Mouse (Mus musculus) hindbrain, embryonic 15.5 days (tissue): Measurements from ENCODE around the gene Tmprss6. TPM values are rescaled to one million over a fixed set of nuclear protein-coding genes. Genes with fewer than 3 reads are reported as not detected.

Experiments used
- ATAC-seq: fragments of 200-750 bp; cut with Nextera tagmentation; 2 replicates; pipeline ENCODE4 v1.8.0; 2017; ENCODE audit warnings: low read depth, moderate number of reproducible peaks, moderate TSS enrichment; ENCODE audit not compliant: low FRiP score
- H3K27ac ChIP-seq: fragments of 300-500 bp; sonication (generic); replicated peaks from 2 replicates; pipeline ENCODE4 v1.5.1; 2015; ENCODE audit warnings: mild to moderate bottlenecking, inconsistent platforms
- H3K27me3 ChIP-seq: fragments of 300-500 bp; sonication (generic); 2 replicates; pipeline ENCODE4 v1.6.1; 2015; ENCODE audit warnings: control low read depth, inconsistent platforms
- H3K36me3 ChIP-seq: fragments of 300-500 bp; sonication (generic); 2 replicates; pipeline ENCODE4 v1.6.1; 2015; ENCODE audit warnings: control low read depth, inconsistent platforms
- H3K4me1 ChIP-seq: fragments of 300-500 bp; sonication (generic); replicated peaks from 2 replicates; pipeline ENCODE4 v1.6.1; 2015; ENCODE audit warnings: control low read depth, inconsistent platforms
- H3K4me2 ChIP-seq: fragments of 300-500 bp; sonication (generic); 2 replicates; pipeline ENCODE4 v1.6.1; 2015; ENCODE audit warnings: moderate library complexity, mild to moderate bottlenecking, inconsistent platforms
- H3K4me3 ChIP-seq: fragments of 300-500 bp; sonication (generic); 2 replicates; pipeline ENCODE4 v1.5.1; 2015; ENCODE audit warnings: mild to moderate bottlenecking, inconsistent platforms
- H3K9ac ChIP-seq: fragments of 300-500 bp; sonication (generic); 2 replicates; pipeline ENCODE4 v1.6.1; 2015; ENCODE audit warnings: inconsistent platforms
- H3K9me3 ChIP-seq: fragments of 300-500 bp; sonication (generic); 2 replicates; pipeline ENCODE4 v1.6.1; 2016; ENCODE audit warnings: control low read depth, inconsistent platforms
- WGBS: fragments of 180-500 bp; shearing (Covaris S2); methylation state at CpG from one replicate; pipeline ENCODE4 v1.1.7; 2015; 5-methylcytosine and 5-hydroxymethylcytosine counted together
- polyA plus RNA-seq: library from polyadenylated mRNA; unstranded; fragments of >200 nt; fragmentation: Nextera tagmentation; extraction: Ambion mirVana; gene quantifications from 2 replicates; pipeline ENCODE4 v1.2.1, GENCODE M21; 2015

The Tmprss6 gene
- polyA plus RNA-seq, 1 experiment from 2014 or later: 0.47 TPM

DNA sequence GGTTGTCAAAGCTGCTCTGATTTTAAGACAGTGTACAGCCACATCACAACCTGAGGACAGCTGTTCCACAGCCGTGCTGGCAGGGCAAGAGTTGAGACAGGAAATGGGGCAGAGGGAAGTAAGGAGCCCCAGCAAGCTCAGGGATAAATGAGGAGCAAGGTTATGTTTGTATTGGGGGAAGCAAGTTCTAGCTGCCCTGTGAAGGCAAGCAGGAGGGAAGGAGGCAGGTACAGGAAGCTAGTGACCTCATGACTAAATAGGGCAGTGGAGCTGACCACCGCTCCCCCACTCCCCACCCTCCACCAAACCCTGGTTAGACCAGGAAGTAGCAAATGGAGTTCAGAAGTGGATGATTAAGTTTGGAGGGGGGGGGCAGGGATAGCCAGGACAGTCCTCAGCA, 12.6 kb upstream of the Tmprss6 start:
- Histone ChIP-seq H3K9ac (no peak overlapping the region), H3K4me2 (no peak overlapping the region), H3K9me3 (no peaks in the 10 kb centered on the region), H3K36me3 (no peaks in the 10 kb centered on the region), H3K27me3 (no peaks in the 10 kb centered on the region), H3K4me1 (no peaks in the 10 kb centered on the region), H3K4me3 (no peak overlapping the region), H3K27ac (no peak overlapping the region)
- WGBS: 85% methylated on average over 2 of the region's 2 CpGs
- no peak for ATAC-seq

DNA sequence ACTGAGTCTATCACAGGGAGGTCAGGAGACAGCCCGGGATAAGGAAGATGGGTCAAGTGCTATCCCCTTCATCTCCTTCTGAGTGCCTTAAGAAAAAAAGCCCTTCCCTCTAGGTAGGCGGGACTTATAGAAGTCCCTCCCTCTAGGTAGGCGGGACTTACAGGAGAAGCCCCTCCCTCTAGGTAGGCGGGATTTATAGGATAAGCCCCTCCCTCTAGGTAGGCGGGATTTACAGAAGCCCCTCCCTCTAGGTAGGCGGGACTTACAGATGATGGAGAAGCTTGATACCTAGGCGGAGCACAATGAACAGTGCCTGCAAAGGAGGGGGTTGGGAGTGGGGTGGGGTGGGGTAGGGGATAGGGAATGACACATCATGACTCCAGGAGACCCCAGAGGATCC, 11.7 kb upstream of the Tmprss6 start:
- ATAC-seq: no peak
- whole genome bisulfite sequencing: 74% methylated on average over 7 of the region's 7 CpGs

DNA sequence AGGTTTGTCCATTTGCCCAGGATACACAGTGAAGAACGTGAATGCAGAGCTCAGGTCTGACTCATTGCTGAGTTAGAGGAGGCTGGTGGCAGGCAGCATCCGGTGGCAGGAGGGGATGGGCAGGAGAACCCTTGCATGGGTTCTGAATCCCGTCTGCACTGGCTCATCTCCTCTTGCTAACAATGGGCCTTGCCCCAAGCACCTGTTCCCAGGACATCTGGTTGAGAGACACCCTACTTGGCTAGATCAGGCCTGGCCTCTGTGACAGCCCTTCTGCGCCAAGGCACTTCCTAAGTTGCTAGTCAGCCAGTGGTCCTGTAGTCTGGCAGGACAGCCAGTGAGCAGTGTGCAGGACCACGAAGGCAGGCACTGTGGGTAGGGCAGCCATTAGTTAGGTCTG, 11.0 kb upstream of the Tmprss6 start:
- 79% methylated on average over 5 of the region's 5 CpGs for WGBS
- Histone ChIP-seq H3K9ac (no peak overlapping the region), H3K4me1 (no peaks in the 10 kb centered on the region), H3K27ac (no peak overlapping the region), H3K27me3 (no peaks in the 10 kb centered on the region), H3K4me3 (no peak overlapping the region), H3K4me2 (no peak overlapping the region), H3K9me3 (no peaks in the 10 kb centered on the region), H3K36me3 (no peaks in the 10 kb centered on the region)
- no peak for ATAC-seq

More for the DNA sequence above, 11.7 kb upstream of the Tmprss6 start:
- H3K27ac ChIP-seq: no peak overlapping the region
- no peaks in the 10 kb centered on the region for H3K27me3 ChIP-seq
- no peaks in the 10 kb centered on the region for H3K4me1 ChIP-seq
- no peak overlapping the region for H3K9ac ChIP-seq
- no peaks in the 10 kb centered on the region for H3K36me3 ChIP-seq
- no peak overlapping the region for H3K4me3 ChIP-seq
- no peaks in the 10 kb centered on the region for H3K9me3 ChIP-seq
- no peak overlapping the region for H3K4me2 ChIP-seq

DNA sequence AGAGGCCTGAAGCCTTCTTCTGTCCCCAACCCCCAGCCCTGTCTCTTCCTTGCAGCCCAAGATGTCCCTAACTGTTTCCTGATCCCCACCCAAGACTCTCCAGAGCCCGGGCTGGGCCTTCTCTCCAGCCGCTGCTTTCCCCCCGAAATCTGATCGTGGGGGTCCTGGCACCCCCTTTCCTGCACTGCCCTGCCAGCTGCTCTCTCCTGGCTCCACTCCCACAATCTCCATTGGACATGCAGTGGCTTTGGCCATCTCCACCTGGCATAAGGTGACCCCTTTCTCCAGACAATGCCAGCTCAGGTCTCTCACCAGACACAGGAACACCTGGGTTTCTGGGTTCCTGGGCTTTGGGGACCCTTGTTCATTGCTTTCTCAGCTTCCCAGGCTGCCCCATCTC, 9.6 kb upstream of the Tmprss6 start:
- ATAC-seq: no peak
- Histone ChIP-seq H3K27me3 (no peaks in the 10 kb centered on the region), H3K36me3 (no peaks in the 10 kb centered on the region), H3K4me1 (no peaks in the 10 kb centered on the region), H3K9ac (no peak overlapping the region), H3K4me2 (no peak overlapping the region), H3K27ac (no peak overlapping the region), H3K9me3 (no peaks in the 10 kb centered on the region), H3K4me3 (no peak overlapping the region)
- WGBS: 91% methylated on average over 4 of the region's 4 CpGs

DNA sequence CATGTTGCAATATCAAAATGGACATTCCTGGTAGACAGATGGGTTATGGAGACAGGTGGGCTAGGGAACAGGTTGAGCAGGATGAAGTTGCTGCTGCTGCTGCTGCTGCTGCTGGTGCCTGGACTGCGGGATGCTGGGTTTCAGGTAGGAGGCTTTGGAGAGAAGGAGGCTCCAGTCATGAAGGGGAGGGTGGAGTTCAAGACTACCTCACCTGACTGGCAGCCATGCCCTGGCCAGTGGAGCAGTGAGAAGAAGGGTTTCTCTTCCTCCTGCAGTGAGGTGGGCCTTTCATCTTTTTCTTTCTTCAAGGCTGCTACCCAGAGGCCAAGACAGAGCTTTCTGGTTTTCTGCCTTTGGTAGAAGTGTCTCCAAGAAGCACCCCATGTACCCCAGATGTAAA, 8.4 kb upstream of the Tmprss6 start:
- no peaks in the 10 kb centered on the region for H3K4me1 ChIP-seq
- ATAC-seq: no peak
- H3K9me3 ChIP-seq: no peaks in the 10 kb centered on the region
- no peak overlapping the region for H3K4me2 ChIP-seq
- H3K36me3 ChIP-seq: no peaks in the 10 kb centered on the region
- H3K4me3 ChIP-seq: no peak overlapping the region
- no peak overlapping the region for H3K9ac ChIP-seq
- 95% methylated on average over 1 of the region's 1 CpGs for WGBS
- no peaks in the 10 kb centered on the region for H3K27me3 ChIP-seq
- no peak overlapping the region for H3K27ac ChIP-seq

DNA sequence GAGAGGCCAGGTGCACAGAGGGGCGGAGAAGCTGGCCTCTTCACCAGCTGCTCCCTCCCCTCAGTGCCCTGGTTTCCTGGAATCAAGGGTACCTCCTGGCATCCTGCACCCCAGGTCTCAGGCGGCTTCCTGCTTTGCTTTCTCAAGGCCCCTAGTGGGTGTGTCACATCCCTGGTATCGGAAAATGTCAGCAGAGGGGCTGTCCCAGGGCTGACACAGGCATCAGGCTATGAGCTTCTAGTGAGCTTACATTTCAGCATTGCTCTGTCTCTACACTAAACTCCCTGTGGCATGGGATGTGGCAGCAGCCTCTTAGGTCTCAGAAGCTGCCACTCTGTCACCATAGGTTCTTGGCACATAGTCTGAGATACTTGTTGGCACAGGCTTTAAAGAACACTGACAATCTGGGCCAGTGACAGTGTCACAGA, 7.2 kb upstream of the Tmprss6 start:
- 69% methylated on average over 3 of the region's 3 CpGs for WGBS
- ATAC-seq: no peak

DNA sequence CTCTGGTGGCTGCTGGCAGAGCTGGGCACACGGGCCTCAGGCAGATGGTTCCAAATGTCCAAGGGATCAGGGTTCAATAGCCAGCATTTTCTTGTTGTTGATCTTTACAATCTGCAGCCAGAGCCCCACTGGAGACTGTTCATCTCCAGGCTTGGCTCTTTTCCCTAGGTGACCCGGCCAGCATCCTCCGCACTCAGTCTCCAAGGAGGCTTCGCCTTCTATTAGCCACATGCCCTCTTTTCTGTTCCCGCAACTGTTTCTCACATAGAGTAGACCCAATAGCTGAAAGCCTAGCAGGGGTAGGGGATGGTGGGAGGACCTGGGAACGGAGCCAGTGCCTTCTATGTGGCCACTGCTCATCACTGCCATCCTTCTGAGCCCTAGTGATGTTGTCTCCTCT, 5.0 kb upstream of the Tmprss6 start:
- whole genome bisulfite sequencing: 68% methylated on average over 6 of the region's 6 CpGs
- Histone ChIP-seq H3K27ac (no peak overlapping the region), H3K9ac (no peak overlapping the region), H3K4me1 (no peaks in the 10 kb centered on the region), H3K27me3 (no peaks in the 10 kb centered on the region), H3K4me3 (no peak overlapping the region), H3K36me3 (no peaks in the 10 kb centered on the region), H3K4me2 (no peak overlapping the region), H3K9me3 (no peaks in the 10 kb centered on the region)
- no peak for ATAC-seq

More for the DNA sequence above, 7.2 kb upstream of the Tmprss6 start:
- no peak overlapping the region for H3K4me2 ChIP-seq
- H3K27me3 ChIP-seq: no peaks in the 10 kb centered on the region
- no peaks in the 10 kb centered on the region for H3K4me1 ChIP-seq
- H3K27ac ChIP-seq: no peak overlapping the region
- no peaks in the 10 kb centered on the region for H3K36me3 ChIP-seq
- no peak overlapping the region for H3K4me3 ChIP-seq
- no peaks in the 10 kb centered on the region for H3K9me3 ChIP-seq
- H3K9ac ChIP-seq: no peak overlapping the region

DNA sequence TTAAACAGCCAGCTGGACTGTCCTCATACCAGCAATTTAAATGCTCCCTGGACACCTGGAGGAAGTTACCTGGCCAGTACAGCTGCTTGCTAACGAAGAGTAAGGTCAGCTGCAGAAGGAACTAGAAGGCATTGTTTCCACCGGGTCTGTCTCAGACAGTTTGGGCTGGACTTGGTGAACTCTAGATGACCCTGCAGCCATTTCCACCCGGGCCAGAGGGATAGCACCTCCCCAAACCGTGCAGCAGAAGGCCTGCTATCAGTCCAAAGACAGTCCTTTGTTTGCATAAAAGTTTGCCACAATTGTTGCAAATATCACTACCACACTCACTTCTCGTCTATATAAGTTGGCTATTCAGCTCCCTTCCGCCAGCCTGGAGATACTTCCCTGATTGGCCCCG, 3.5 kb upstream of the Tmprss6 start:
- Histone ChIP-seq H3K36me3 (no peaks in the 10 kb centered on the region), H3K9me3 (no peaks in the 10 kb centered on the region), H3K9ac (no peak overlapping the region), H3K4me2 (no peak overlapping the region), H3K27me3 (no peaks in the 10 kb centered on the region), H3K4me1 (no peaks in the 10 kb centered on the region), H3K27ac (no peak overlapping the region), H3K4me3 (no peak overlapping the region)
- no peak for ATAC-seq
- 53% methylated on average over 7 of the region's 7 CpGs for WGBS

DNA sequence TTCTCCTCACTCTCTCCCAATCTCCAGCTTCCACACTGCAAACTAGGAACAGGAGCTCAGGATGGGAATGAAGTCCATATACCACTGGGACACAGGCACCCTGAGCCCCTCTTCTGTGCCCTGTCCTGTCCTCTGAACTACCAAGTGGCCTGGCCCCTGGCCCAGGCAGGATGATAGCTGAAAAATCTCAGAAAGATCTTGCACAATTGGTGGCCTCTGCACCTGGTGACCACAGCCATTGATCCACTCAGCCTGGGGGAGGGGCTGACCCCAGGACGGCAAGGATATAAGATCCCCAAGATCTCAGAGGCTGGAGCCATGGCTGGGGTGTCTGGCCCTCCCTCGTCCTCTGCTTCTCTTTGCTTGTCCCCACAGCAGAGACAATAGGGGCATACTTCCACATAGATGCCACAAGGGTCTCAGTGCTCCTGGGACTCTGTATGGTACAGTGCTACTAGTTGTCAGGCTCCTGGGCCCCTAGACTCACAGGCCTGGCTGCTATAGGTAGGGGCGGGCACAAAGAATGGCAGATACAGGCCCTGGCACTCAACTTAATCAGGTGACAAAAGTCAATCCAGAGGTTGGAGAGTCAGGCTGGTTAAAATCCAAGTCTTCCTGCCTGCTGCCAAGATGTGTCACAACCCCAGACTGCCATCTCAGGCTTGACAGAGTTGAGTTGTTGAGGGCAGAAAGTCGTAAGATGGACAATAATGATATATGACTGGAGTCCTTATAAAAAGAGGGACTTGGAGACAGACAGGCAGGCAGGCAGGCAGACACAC, 2.3 kb upstream of the Tmprss6 start:
- H3K27ac ChIP-seq: no peak overlapping the region
- WGBS: 74% methylated on average over 4 of the region's 4 CpGs
- no peaks in the 10 kb centered on the region for H3K27me3 ChIP-seq
- ATAC-seq: no peak
- no peaks in the 10 kb centered on the region for H3K4me1 ChIP-seq
- H3K36me3 ChIP-seq: no peaks in the 10 kb centered on the region
- H3K9ac ChIP-seq: no peak overlapping the region
- H3K4me3 ChIP-seq: no peak overlapping the region
- no peak overlapping the region for H3K4me2 ChIP-seq
- no peaks in the 10 kb centered on the region for H3K9me3 ChIP-seq

DNA sequence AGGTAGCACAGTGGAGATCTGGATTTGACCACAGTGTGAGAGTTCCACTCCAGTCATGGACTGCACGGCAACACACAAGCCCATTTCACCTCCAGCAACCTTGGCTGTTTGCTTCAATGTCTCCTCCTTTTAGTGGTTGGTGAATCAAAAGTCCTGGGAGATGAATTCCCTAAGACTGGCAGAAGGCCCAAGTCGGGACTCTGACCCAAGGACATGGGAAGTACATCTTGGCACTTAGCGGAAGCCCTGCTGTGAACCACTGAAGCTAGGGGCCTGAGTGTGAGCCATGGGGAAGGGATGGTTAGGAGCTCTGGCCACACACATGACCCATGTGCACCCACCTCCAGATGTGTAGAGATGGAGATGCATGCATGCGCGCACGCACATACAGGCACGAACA, 864 bp downstream of the Tmprss6 start:
- Histone ChIP-seq H3K4me1 (no peaks in the 10 kb centered on the region), H3K4me3 (no peak overlapping the region), H3K27me3 (no peaks in the 10 kb centered on the region), H3K9me3 (no peaks in the 10 kb centered on the region), H3K27ac (no peak overlapping the region), H3K9ac (no peak overlapping the region), H3K4me2 (no peak overlapping the region), H3K36me3 (no peaks in the 10 kb centered on the region)
- WGBS: 92% methylated on average over 7 of the region's 7 CpGs
- no peak for ATAC-seq

DNA sequence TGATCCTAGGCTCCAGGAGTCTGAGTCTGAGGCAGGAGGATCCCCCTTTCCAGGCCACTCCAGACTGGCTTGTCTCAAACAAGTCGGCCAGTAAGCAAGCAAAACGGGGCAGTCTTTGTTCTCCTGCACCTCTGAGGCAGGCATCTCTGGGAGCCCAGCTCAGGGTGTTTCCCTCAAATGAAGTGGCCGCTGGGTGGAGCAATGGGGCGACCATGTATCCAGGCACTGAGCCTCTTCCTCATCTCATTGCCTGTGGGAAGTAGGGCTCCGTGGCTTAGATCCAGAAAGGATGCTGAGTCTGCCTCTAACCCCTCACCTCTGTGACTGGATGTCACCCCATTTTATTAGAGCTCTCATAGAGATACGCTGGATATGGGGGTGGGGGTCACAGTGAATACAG, 1.6 kb downstream of the Tmprss6 start:
- no peaks in the 10 kb centered on the region for H3K9me3 ChIP-seq
- H3K27ac ChIP-seq: no peak overlapping the region
- H3K4me3 ChIP-seq: no peak overlapping the region
- no peaks in the 10 kb centered on the region for H3K27me3 ChIP-seq
- no peak overlapping the region for H3K4me2 ChIP-seq
- no peaks in the 10 kb centered on the region for H3K4me1 ChIP-seq
- no peaks in the 10 kb centered on the region for H3K36me3 ChIP-seq
- no peak for ATAC-seq
- WGBS: 44% methylated on average over 6 of the region's 6 CpGs
- H3K9ac ChIP-seq: no peak overlapping the region

DNA sequence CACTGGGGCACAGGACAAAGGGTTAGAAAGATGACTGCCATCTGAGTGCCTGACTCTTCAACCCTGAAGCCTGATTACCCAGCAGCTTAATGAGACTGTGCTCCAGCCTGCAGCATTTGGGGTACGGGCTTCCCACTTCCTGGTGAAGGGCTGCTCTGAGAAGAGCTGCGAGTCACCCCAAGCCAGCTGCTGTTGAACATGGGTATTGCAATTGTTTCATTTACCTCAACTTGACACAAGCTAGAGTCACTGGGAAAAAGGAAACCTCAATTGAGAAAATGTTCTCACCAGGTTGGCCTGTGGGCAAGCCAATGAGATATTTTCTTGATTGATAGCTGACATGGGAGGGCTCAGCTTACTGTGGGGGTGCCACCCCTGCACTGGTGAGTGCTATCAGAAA, 5.5 kb downstream of the Tmprss6 start:
- Histone ChIP-seq H3K9ac (no peak overlapping the region), H3K4me1 (no peaks in the 10 kb centered on the region), H3K4me3 (no peak overlapping the region), H3K27me3 (no peaks in the 10 kb centered on the region), H3K27ac (no peak overlapping the region), H3K36me3 (no peaks in the 10 kb centered on the region), H3K9me3 (no peaks in the 10 kb centered on the region), H3K4me2 (no peak overlapping the region)
- WGBS: 85% methylated on average over 2 of the region's 2 CpGs
- no peak for ATAC-seq

DNA sequence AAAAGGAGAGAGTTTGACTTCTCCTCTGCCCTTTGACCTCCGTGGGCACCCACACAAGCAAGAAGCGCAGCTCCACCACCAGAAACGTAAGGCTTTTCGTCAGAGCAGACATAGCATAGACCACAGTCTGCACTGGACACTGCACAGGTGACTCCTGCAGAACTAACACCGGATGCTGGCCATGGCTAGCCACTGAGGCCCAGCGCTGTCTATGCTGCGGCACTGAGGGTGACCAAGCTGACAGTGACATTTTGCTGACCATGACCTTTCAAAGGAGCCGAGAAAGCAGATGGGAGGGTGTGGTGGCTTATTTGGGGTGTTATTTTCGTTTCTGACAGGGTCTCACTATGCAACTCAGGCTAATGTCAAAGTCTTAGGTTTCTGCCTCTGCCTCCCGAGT, 11.2 kb downstream of the Tmprss6 start:
- Histone ChIP-seq H3K9ac (no peak overlapping the region), H3K4me3 (no peak overlapping the region), H3K27me3 (no peaks in the 10 kb centered on the region), H3K4me2 (no peak overlapping the region), H3K9me3 (no peaks in the 10 kb centered on the region), H3K4me1 (no peaks in the 10 kb centered on the region), H3K36me3 (no peaks in the 10 kb centered on the region), H3K27ac (no peak overlapping the region)
- WGBS: 83% methylated on average over 10 of the region's 10 CpGs
- no peak for ATAC-seq
